In genomic region chr11:76370491-76370890, GRCm38 (mm10) we compare ENCODE assay signal across 20 mouse cellular contexts. TPM values are rescaled to one million over a fixed set of nuclear protein-coding genes. Genes with fewer than 3 reads are reported as not detected.
DNase-seq lines count a peak whose midpoint lies in the region; ATAC-seq and TF ChIP-seq lines count a peak whose summit lies in the region.
"Had no signal": no experiment of that assay in that cellular context is flagged by ENCODE, and none has a peak within 500 bp of the region (broad histone marks: within the 10 kb centered on the region; RNA-seq: fewer than 3 reads in every experiment).

No protein-coding gene starts in this region.

- H3K36me3 ChIP-seq in heart, embryonic 12.5 days = peaks cover 8% of the 10 kb centered on the region; the same call in 1 of the 2 replicates
- H3K36me3 ChIP-seq in ES-Bruce4 (ENCODE audit: control insufficient read depth, insufficient read depth, low read length, poor library complexity, severe bottlenecking) = no peaks in the 10 kb centered on the region
- H3K36me3 ChIP-seq in limb, embryonic 10.5 days = peaks cover 17% of the 10 kb centered on the region

- DNase-seq in heart, postnatal 36 days = no peak
- peak; percentile 61 for DNase-seq in ES-CJ7 (ENCODE audit: low read depth, low spot score)
- DNase-seq in limb, embryonic 10.5 days (ENCODE audit: low spot score) = no peak
- DNase-seq in right cerebral cortex, adult 18-20 months = no peak
- no peak for DNase-seq in ovary, postnatal 10 days (ENCODE audit: low spot score)
- DNase-seq: adrenal gland, postnatal 14 days; cerebellum, adult 11-12 months; cerebellum, adult 9-10 months; cerebellum, postnatal 25 days; gastrocnemius, postnatal 14 days; heart, postnatal 10 days had no signal

- TF ChIP-seq POLR2A in ES-Bruce4 (IDR thresholded peaks at IDR 0.05; ENCODE audit: insufficient read depth, low read length) = no peak

- no peak for TF ChIP-seq CTCF in ES-Bruce4 (IDR thresholded peaks at IDR 0.05; ENCODE audit: low read depth, low read length)

- no peak overlapping the region for H3K27ac ChIP-seq in heart, embryonic 12.5 days (ENCODE audit: poor library complexity, severe bottlenecking)
- H3K27ac ChIP-seq in ES-Bruce4 (ENCODE audit: insufficient read depth, low read length) = peak overlapping the region; percentile 42
- peak overlapping the region; percentile 8; the same call in 1 of the 2 replicates for H3K27ac ChIP-seq in limb, embryonic 10.5 days
- H3K27ac ChIP-seq: embryonic facial prominence, embryonic 13.5 days; hindbrain, embryonic 10.5 days had no signal

- H3K27me3 ChIP-seq in heart, embryonic 12.5 days (replicated peaks) = no peaks in the 10 kb centered on the region
- no peaks in the 10 kb centered on the region for H3K27me3 ChIP-seq in ES-Bruce4 (ENCODE audit: control insufficient read depth, insufficient read depth, low read length, poor library complexity, severe bottlenecking)
- no peaks in the 10 kb centered on the region for H3K27me3 ChIP-seq in limb, embryonic 10.5 days (ENCODE audit: low read depth, poor library complexity, severe bottlenecking)
- H3K27me3 ChIP-seq: embryonic facial prominence, embryonic 13.5 days had no signal

- H3K4me2 ChIP-seq in heart, embryonic 12.5 days = no peak overlapping the region
- H3K4me2 ChIP-seq: embryonic facial prominence, embryonic 13.5 days had no signal

- H3K9me3 ChIP-seq in heart, embryonic 12.5 days (replicated peaks) = no peaks in the 10 kb centered on the region
- no peaks in the 10 kb centered on the region for H3K9me3 ChIP-seq in ES-Bruce4 (replicated peaks; ENCODE audit: control insufficient read depth, insufficient read depth, low read length, poor library complexity, severe bottlenecking)
- H3K9me3 ChIP-seq in limb, embryonic 10.5 days (replicated peaks) = no peaks in the 10 kb centered on the region
- H3K9me3 ChIP-seq: embryonic facial prominence, embryonic 13.5 days; hindbrain, embryonic 10.5 days had no signal

- 0 out of 2 replicates have a peak overlapping the region, but pooled peaks have one; percentile 18 for H3K9ac ChIP-seq in heart, embryonic 12.5 days
- no peak overlapping the region for H3K9ac ChIP-seq in ES-Bruce4 (ENCODE audit: low read depth, poor library complexity, severe bottlenecking)
- H3K9ac ChIP-seq: embryonic facial prominence, embryonic 13.5 days had no signal

- peaks cover 76% of the 10 kb centered on the region for H3K4me1 ChIP-seq in heart, embryonic 12.5 days (replicated peaks)
- H3K4me1 ChIP-seq in ES-Bruce4 (ENCODE audit: control insufficient read depth, insufficient read depth, low read length) = no peaks in the 10 kb centered on the region
- peaks cover 57% of the 10 kb centered on the region for H3K4me1 ChIP-seq in limb, embryonic 10.5 days

- no peak for TF ChIP-seq EP300 in ES-Bruce4 (IDR thresholded peaks at IDR 0.05; ENCODE audit: insufficient read depth, low read depth, low read length)

- intact Hi-C loops in heart, postnatal 36 days (cut with DNase I) = no loop called here

- H3K4me3 ChIP-seq in heart, embryonic 12.5 days = no peak overlapping the region
- H3K4me3 ChIP-seq in ES-Bruce4 (ENCODE audit: low read depth, low read length) = no peak overlapping the region
- no peak overlapping the region for H3K4me3 ChIP-seq in limb, embryonic 10.5 days
- H3K4me3 ChIP-seq: embryonic facial prominence, embryonic 13.5 days; hindbrain, embryonic 10.5 days had no signal

- ATAC-seq in heart, embryonic 12.5 days (ENCODE audit: insufficient number of reproducible peaks, low FRiP score) = no peak
- ATAC-seq: activated CD4-positive, CD25-positive, alpha-beta regulatory T cell, adult 4 months; forebrain, embryonic 16.5 days; hindbrain, embryonic 16.5 days; inflammation-experienced regulatory T-cells, adult 6 months; intestine, postnatal 0 days had no signal

RNA-seq across cellular contexts. Expression of gene Nxn, which starts 28.4 kb away (rescaled TPM):
- polyA plus RNA-seq in heart, embryonic 12.5 days (2016; fragmentation: Nextera tagmentation; extraction: Ambion mirVana) = 32.2 TPM in 2 replicates
- 10 to 100 TPM; 12.3 to 15.7 TPM for total RNA-seq in heart, postnatal 36 days (2021)
- 51.7 and 57.7 TPM in 2 replicates for polyA plus RNA-seq in ES-Bruce4 (2011; ENCODE audit: insufficient read depth, insufficient read length, low read depth, missing spikeins)
- 53.3 and 55.7 TPM in 2 replicates for polyA plus RNA-seq in limb, embryonic 10.5 days (2016; fragmentation: Nextera tagmentation; extraction: Ambion mirVana)

RNA-seq across cellular contexts. Expression of gene Timm22, which starts 36.3 kb away (rescaled TPM):
- 94.5 and 102 TPM in 2 replicates for polyA plus RNA-seq in heart, embryonic 12.5 days (2016; fragmentation: Nextera tagmentation; extraction: Ambion mirVana)
- total RNA-seq in heart, postnatal 36 days (2021) = 10 to 100 TPM; 42.4 to 55.2 TPM
- polyA plus RNA-seq in ES-Bruce4 (2011; ENCODE audit: insufficient read depth, insufficient read length, low read depth, missing spikeins) = 16.9 and 19.1 TPM in 2 replicates
- 144 and 147 TPM in 2 replicates for polyA plus RNA-seq in limb, embryonic 10.5 days (2016; fragmentation: Nextera tagmentation; extraction: Ambion mirVana)
